ENCODE assay signal across 30 mouse cellular contexts in the genomic region with DNA sequence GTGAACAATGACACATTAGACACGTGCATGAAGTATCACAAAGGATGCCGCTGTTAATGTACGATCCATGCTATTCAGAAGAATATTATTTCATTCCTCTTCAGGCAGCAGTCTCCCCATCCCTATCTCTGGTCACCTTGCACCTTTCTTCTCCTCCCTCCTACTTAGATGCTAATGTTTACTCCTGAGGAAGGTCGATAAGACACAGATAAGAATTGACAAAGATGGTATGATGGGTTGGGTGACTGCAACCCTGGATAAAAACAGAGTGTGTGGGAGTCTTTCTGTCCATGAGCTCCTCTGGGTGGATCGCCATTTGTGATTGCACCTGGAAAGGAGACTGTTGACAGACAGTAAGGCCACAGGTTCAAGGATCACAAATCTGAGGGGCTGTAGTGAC. TPM values are rescaled to one million over a fixed set of nuclear protein-coding genes. Genes with fewer than 3 reads are reported as not detected.
DNase-seq lines count a peak whose midpoint lies in the region; ATAC-seq and TF ChIP-seq lines count a peak whose summit lies in the region.
"Had no signal": no experiment of that assay in that cellular context is flagged by ENCODE, and none has a peak within 500 bp of the region (broad histone marks: within the 10 kb centered on the region; RNA-seq: fewer than 3 reads in every experiment).

No protein-coding gene starts in this region.

- H3K4me3 ChIP-seq in kidney, adult 2 months (ENCODE audit: insufficient read depth, low read depth, low read length): no peak overlapping the region
- no peak overlapping the region for H3K4me3 ChIP-seq in liver, embryonic 11.5 days (ENCODE audit: low read depth, low read length)
- no peak overlapping the region for H3K4me3 ChIP-seq in liver, embryonic 16.5 days (ENCODE audit: low read depth, low read length)
- H3K4me3 ChIP-seq: embryonic facial prominence, embryonic 12.5 days; hindbrain, embryonic 13.5 days; left cerebral cortex, adult 2 months; megakaryocyte, embryonic 14.5 days; midbrain, embryonic 13.5 days; neural tube, embryonic 13.5 days had no signal

- peaks cover 5% of the 10 kb centered on the region for H3K4me1 ChIP-seq in kidney, adult 2 months (ENCODE audit: control insufficient read depth, insufficient read depth, low read length)
- peaks cover 48% of the 10 kb centered on the region for H3K4me1 ChIP-seq in liver, embryonic 11.5 days (replicated peaks; ENCODE audit: control insufficient read depth, insufficient read depth, low read length)
- peaks cover 56% of the 10 kb centered on the region for H3K4me1 ChIP-seq in liver, embryonic 16.5 days (ENCODE audit: control insufficient read depth, low read depth, low read length)

- H3K4me2 ChIP-seq in liver, embryonic 11.5 days: peak overlapping the region; percentile 15; the same call in 1 of the 2 replicates
- no peak overlapping the region for H3K4me2 ChIP-seq in liver, embryonic 16.5 days (ENCODE audit: low read depth, low read length)
- H3K4me2 ChIP-seq: embryonic facial prominence, embryonic 12.5 days; heart, embryonic 11.5 days; hindbrain, embryonic 13.5 days; midbrain, embryonic 13.5 days; neural tube, embryonic 13.5 days had no signal

- ATAC-seq in liver, embryonic 11.5 days (replicated peaks; ENCODE audit: low FRiP score): no peak
- ATAC-seq in liver, embryonic 16.5 days (ENCODE audit: low read depth): 0 out of 2 replicates have a peak, but pooled peaks have one; percentile 2
- ATAC-seq in megakaryocyte-erythroid progenitor cell, adult 5-6 weeks (replicated peaks; ENCODE audit: low FRiP score, low TSS enrichment, poor library complexity, severe bottlenecking): no peak
- ATAC-seq: forebrain, embryonic 14.5 days; midbrain, embryonic 13.5 days had no signal

- no peaks in the 10 kb centered on the region for H3K36me3 ChIP-seq in kidney, adult 2 months (ENCODE audit: control insufficient read depth, insufficient read depth, low read length)
- no peaks in the 10 kb centered on the region for H3K36me3 ChIP-seq in liver, embryonic 11.5 days (ENCODE audit: control insufficient read depth, insufficient read depth, low read length)
- no peaks in the 10 kb centered on the region for H3K36me3 ChIP-seq in liver, embryonic 16.5 days (ENCODE audit: control insufficient read depth, insufficient read depth)
- H3K36me3 ChIP-seq: embryonic facial prominence, embryonic 12.5 days; hindbrain, embryonic 13.5 days; midbrain, embryonic 13.5 days; neural tube, embryonic 13.5 days had no signal

- H3K9ac ChIP-seq in liver, embryonic 11.5 days (ENCODE audit: low read depth, low read length): no peak overlapping the region
- H3K9ac ChIP-seq in liver, embryonic 16.5 days (ENCODE audit: low read depth, low read length): no peak overlapping the region
- H3K9ac ChIP-seq: embryonic facial prominence, embryonic 12.5 days; hindbrain, embryonic 13.5 days; midbrain, embryonic 13.5 days; neural tube, embryonic 13.5 days had no signal

- no peak for TF ChIP-seq POLR2A in kidney, adult 2 months (IDR thresholded peaks at IDR 0.05; ENCODE audit: low read depth, low read length)

- H3K27ac ChIP-seq in kidney, adult 2 months (ENCODE audit: insufficient read depth, low read depth, low read length): peak overlapping the region; percentile 35; the same call in 1 of the 2 replicates
- H3K27ac ChIP-seq in liver, embryonic 11.5 days (ENCODE audit: low read depth, low read length): no peak overlapping the region
- peak overlapping the region; percentile 8; the same call in 1 of the 2 replicates for H3K27ac ChIP-seq in liver, embryonic 16.5 days (ENCODE audit: low read length)
- H3K27ac ChIP-seq: embryonic facial prominence, embryonic 12.5 days; hindbrain, embryonic 13.5 days; left cerebral cortex, adult 2 months; midbrain, embryonic 13.5 days; neural tube, embryonic 13.5 days had no signal

- DNase-seq in kidney, adult 2 months: no peak
- no peak for DNase-seq in kidney, postnatal 14 days
- DNase-seq in liver, embryonic 11.5 days (ENCODE audit: low spot score): no peak
- no peak for DNase-seq in layer of hippocampus, adult 9-10 months (ENCODE audit: low spot score)
- DNase-seq in cerebellum, adult 11-12 months: no peak
- DNase-seq: adrenal gland, postnatal 10 days; cerebellum, adult 11 months; cerebellum, adult 9-11 months; embryo, embryonic 11 days; gastrocnemius, postnatal 25 days; heart, adult 18-20 months; heart, postnatal 4 days; kidney, adult 18-20 months; kidney, postnatal 4 days; left cerebral cortex, postnatal 4 days; right cerebral cortex, postnatal 4 days; thymus, postnatal 14 days had no signal

- 91% methylated on average over 5 of the region's 5 CpGs for WGBS in kidney, adult 2 months
- 73% methylated on average over 5 of the region's 5 CpGs for WGBS in liver, embryonic 11.5 days
- WGBS in liver, embryonic 16.5 days (ENCODE audit: insufficient replicate concordance): 55% methylated on average over 5 of the region's 5 CpGs

- no peaks in the 10 kb centered on the region for H3K27me3 ChIP-seq in kidney, adult 2 months (replicated peaks; ENCODE audit: control insufficient read depth, insufficient read depth, low read length)
- no peaks in the 10 kb centered on the region for H3K27me3 ChIP-seq in liver, embryonic 11.5 days (replicated peaks; ENCODE audit: control insufficient read depth, insufficient read depth, low read length)
- no peaks in the 10 kb centered on the region for H3K27me3 ChIP-seq in liver, embryonic 16.5 days (ENCODE audit: control insufficient read depth, insufficient read depth, low read depth, low read length)
- H3K27me3 ChIP-seq: CH12.LX; embryonic facial prominence, embryonic 12.5 days; hindbrain, embryonic 13.5 days; megakaryocyte, embryonic 14.5 days; midbrain, embryonic 13.5 days; neural tube, embryonic 13.5 days; Patski had no signal

- no peak for TF ChIP-seq CTCF in kidney, adult 2 months (conservative IDR thresholded peaks at IDR 0.05; ENCODE audit: insufficient read depth, insufficient read length, low read depth, low read length)

- no peaks in the 10 kb centered on the region for H3K9me3 ChIP-seq in liver, embryonic 11.5 days (ENCODE audit: control insufficient read depth, low read length)
- no peaks in the 10 kb centered on the region for H3K9me3 ChIP-seq in liver, embryonic 16.5 days (replicated peaks; ENCODE audit: control insufficient read depth, low read length)
- H3K9me3 ChIP-seq: embryonic facial prominence, embryonic 12.5 days; hindbrain, embryonic 13.5 days; megakaryocyte, embryonic 14.5 days; midbrain, embryonic 13.5 days; neural tube, embryonic 13.5 days had no signal

RNA-seq across cellular contexts. Expression of a gene that starts 6.8 kb away (rescaled TPM):
- polyA plus RNA-seq in kidney, adult 2 months (2012; rRNA removed): 26.8 and 29.3 TPM in 2 replicates
- polyA plus RNA-seq in liver, embryonic 11.5 days (2014; fragmentation: Nextera tagmentation; extraction: Ambion mirVana): 125 and 130 TPM in 2 replicates
- polyA plus RNA-seq in liver, embryonic 16.5 days (2015; fragmentation: Nextera tagmentation; extraction: Ambion mirVana): 203 and 205 TPM in 2 replicates
- total RNA-seq in megakaryocyte-erythroid progenitor cell, adult 5-6 weeks (2014; fragmentation: Nextera tagmentation): 180 and 241 TPM in 2 replicates
- total RNA-seq in megakaryocyte-erythroid progenitor cell, adult 5-6 weeks (2017): 295 and 345 TPM in 2 replicates

RNA-seq across cellular contexts. Expression of a gene that starts 17.5 kb away (rescaled TPM):
- 0.88 and 1.1 TPM in 2 replicates for polyA plus RNA-seq in kidney, adult 2 months (2012; rRNA removed)
- 0.04 TPM in 1 of 2 replicates, not detected in the other for polyA plus RNA-seq in liver, embryonic 11.5 days (2014; fragmentation: Nextera tagmentation; extraction: Ambion mirVana)
- 0.02 and 0.05 TPM in 2 replicates for polyA plus RNA-seq in liver, embryonic 16.5 days (2015; fragmentation: Nextera tagmentation; extraction: Ambion mirVana)
- not detected in 2 replicates for total RNA-seq in megakaryocyte-erythroid progenitor cell, adult 5-6 weeks (2014; fragmentation: Nextera tagmentation)
- not detected in 2 replicates for total RNA-seq in megakaryocyte-erythroid progenitor cell, adult 5-6 weeks (2017)
- total RNA-seq: adrenal gland, postnatal 10 days; CH12.LX; heart, postnatal 4 days had no signal
- polyA plus RNA-seq: embryonic facial prominence, embryonic 12.5 days; heart, embryonic 11.5 days; heart, embryonic 16.5 days; neural tube, embryonic 13.5 days had no signal

RNA-seq across cellular contexts. Expression of a gene that starts 57.3 kb away (rescaled TPM):
- 22.5 and 29.1 TPM in 2 replicates for polyA plus RNA-seq in kidney, adult 2 months (2012; rRNA removed)
- 120 and 124 TPM in 2 replicates for polyA plus RNA-seq in liver, embryonic 11.5 days (2014; fragmentation: Nextera tagmentation; extraction: Ambion mirVana)
- polyA plus RNA-seq in liver, embryonic 16.5 days (2015; fragmentation: Nextera tagmentation; extraction: Ambion mirVana): 46.9 and 48.5 TPM in 2 replicates
- total RNA-seq in megakaryocyte-erythroid progenitor cell, adult 5-6 weeks (2014; fragmentation: Nextera tagmentation): 80.1 and 80.5 TPM in 2 replicates
- 66.1 and 68.1 TPM in 2 replicates for total RNA-seq in megakaryocyte-erythroid progenitor cell, adult 5-6 weeks (2017)

RNA-seq across cellular contexts. Expression of a gene that starts 57.6 kb away (rescaled TPM):
- 15.7 and 15.9 TPM in 2 replicates for polyA plus RNA-seq in kidney, adult 2 months (2012; rRNA removed)
- polyA plus RNA-seq in liver, embryonic 11.5 days (2014; fragmentation: Nextera tagmentation; extraction: Ambion mirVana): 26.4 and 30.1 TPM in 2 replicates
- polyA plus RNA-seq in liver, embryonic 16.5 days (2015; fragmentation: Nextera tagmentation; extraction: Ambion mirVana): 12.3 and 12.8 TPM in 2 replicates
- total RNA-seq in megakaryocyte-erythroid progenitor cell, adult 5-6 weeks (2014; fragmentation: Nextera tagmentation): 56.4 and 65.4 TPM in 2 replicates
- 39.6 and 54.3 TPM in 2 replicates for total RNA-seq in megakaryocyte-erythroid progenitor cell, adult 5-6 weeks (2017)
